In the genomic region with DNA sequence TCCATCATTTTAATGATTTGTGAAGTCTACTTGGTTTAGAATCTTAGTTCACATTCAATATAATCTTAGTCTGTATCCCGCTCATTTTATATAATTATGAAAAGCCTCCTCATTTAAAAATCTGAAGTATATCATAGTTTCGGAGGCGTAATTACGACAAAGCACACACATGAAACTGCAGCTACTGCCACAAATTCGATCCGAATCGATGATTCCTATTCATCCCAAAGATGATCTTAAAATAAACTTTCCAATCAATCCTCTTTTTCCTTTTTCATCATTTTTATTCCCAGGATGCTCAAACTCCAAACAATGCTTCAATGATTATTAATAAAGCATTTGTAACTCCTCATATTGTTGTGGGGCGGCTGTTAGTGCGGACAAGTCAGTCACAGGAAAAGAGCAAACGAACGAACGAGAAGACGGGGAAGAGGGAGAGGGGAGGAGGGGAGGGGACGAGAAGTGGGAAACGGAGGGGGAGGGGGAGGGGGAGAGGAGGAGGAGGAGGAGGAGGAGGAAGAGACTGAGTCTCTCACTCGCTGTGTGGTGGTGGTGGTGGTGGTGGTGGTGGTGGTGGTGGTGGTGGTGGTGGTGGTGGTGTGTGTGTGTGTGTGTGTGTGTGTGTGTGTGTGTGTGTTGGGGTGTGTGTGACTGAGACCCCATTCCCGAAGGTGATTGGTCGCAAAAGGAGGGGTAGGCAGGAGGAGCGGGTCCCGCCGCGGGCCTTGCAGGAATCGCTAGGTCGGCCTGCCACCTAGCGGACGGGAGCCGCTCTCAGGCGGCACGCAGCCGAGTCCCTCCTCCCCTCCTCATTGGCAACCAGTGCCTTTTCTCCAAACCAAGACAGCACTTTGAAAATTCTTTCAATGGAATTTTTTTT, we compare ENCODE assay signal across 8 mouse cellular contexts. TPM values are rescaled to one million over a fixed set of nuclear protein-coding genes. Genes with fewer than 3 reads are reported as not detected.
DNase-seq lines count a peak whose midpoint lies in the region; ATAC-seq and TF ChIP-seq lines count a peak whose summit lies in the region.

No protein-coding gene starts in this region.

- H3K4me2 ChIP-seq in hindbrain, postnatal 0 days (ENCODE audit: low read depth, low read length), result peak overlapping the region; percentile 87

- H3K4me1 ChIP-seq in hindbrain, postnatal 0 days (ENCODE audit: insufficient read depth, low read length), result no peaks in the 10 kb centered on the region
- peaks cover 52% of the 10 kb centered on the region for H3K4me1 ChIP-seq in megakaryocyte, embryonic 14.5 days

- WGBS in hindbrain, postnatal 0 days, result 1% methylated on average over 28 of the region's 30 CpGs

- H3K36me3 ChIP-seq in hindbrain, postnatal 0 days (ENCODE audit: insufficient read depth, low read length), result no peaks in the 10 kb centered on the region
- no peaks in the 10 kb centered on the region for H3K36me3 ChIP-seq in megakaryocyte, embryonic 14.5 days (replicated peaks; ENCODE audit: low read length)

- peak; percentile 85 to 94 for DNase-seq in cerebellum, postnatal 4 days (ENCODE audit: low spot score in 2 of 2)
- peak; percentile 52 to 79 for DNase-seq in gastrocnemius, adult 8-10 months (ENCODE audit: low spot score in 2 of 2)
- peak; percentile 97 for DNase-seq in hindbrain, postnatal 0 days (ENCODE audit: low spot score)
- peak; percentile 76 to 94 for DNase-seq in left cerebral cortex, adult 9 months (ENCODE audit: low spot score in 2 of 2)
- peak; percentile 93 for DNase-seq in right cerebral cortex, postnatal 4 days

- H3K27me3 ChIP-seq in hindbrain, postnatal 0 days (ENCODE audit: insufficient read depth, low read length), result no peaks in the 10 kb centered on the region
- peaks cover 89% of the 10 kb centered on the region for H3K27me3 ChIP-seq in megakaryocyte, embryonic 14.5 days (replicated peaks)

- H3K9me3 ChIP-seq in hindbrain, postnatal 0 days (ENCODE audit: low read length), result no peaks in the 10 kb centered on the region
- H3K9me3 ChIP-seq in megakaryocyte, embryonic 14.5 days, result no peaks in the 10 kb centered on the region

- H3K27ac ChIP-seq in hindbrain, postnatal 0 days, result peak overlapping the region; percentile 93

- H3K4me3 ChIP-seq in hindbrain, postnatal 0 days (ENCODE audit: low read length), result peak overlapping the region; percentile 94
- peak overlapping the region; percentile 85 for H3K4me3 ChIP-seq in megakaryocyte, embryonic 14.5 days (replicated peaks)

- TF ChIP-seq CTCF in hindbrain, postnatal 0 days (IDR thresholded peaks at IDR 0.05; ENCODE audit: low read depth), result peak; percentile 88

- ATAC-seq in activated CD4-positive, CD25-positive, alpha-beta regulatory T cell, adult 4 months, result peak; percentile 59
- peak; percentile 72 for ATAC-seq in hindbrain, postnatal 0 days
- no peak for ATAC-seq in monocyte, adult 5-6 weeks (replicated peaks; ENCODE audit: insufficient number of reproducible peaks, low FRiP score, low TSS enrichment, poor library complexity, severe bottlenecking)

- H3K9ac ChIP-seq in hindbrain, postnatal 0 days (replicated peaks; ENCODE audit: low read length), result peak overlapping the region; percentile 70

RNA-seq across cellular contexts. Expression of a gene that starts 1.7 kb away (rescaled TPM):
- not detected for polyA plus RNA-seq in activated CD4-positive, CD25-positive, alpha-beta regulatory T cell, adult 4 months (2017; shearing (Covaris generic))
- under 1 TPM; 0.15 to 0.36 (median 0.32) TPM for total RNA-seq in gastrocnemius, adult 8-10 months (2022)
- total RNA-seq in hindbrain, postnatal 0 days (2014; rRNA removed), result 220 and 254 TPM in 2 replicates
- 49.8 and 51.2 TPM in 2 replicates for polyA plus RNA-seq in hindbrain, postnatal 0 days (2015; fragmentation: Nextera tagmentation; extraction: Ambion mirVana)
- polyA plus RNA-seq in megakaryocyte, embryonic 14.5 days (2012; ENCODE audit: insufficient read depth, low replicate concordance), result not detected in 2 replicates
- not detected in 3 replicates for total RNA-seq in monocyte, adult 5-6 weeks (2017)

Comparison
In these comparisons a context has a peak if more than half of its experiments do, and no peak if none do; other contexts are left out.
1. RNA of a gene that starts 1.7 kb away (total RNA-seq): 220 to 254 TPM in hindbrain, postnatal 0 days; 0.15 to 0.36 TPM in gastrocnemius, adult 8-10 months and not detected in monocyte, adult 5-6 weeks; every median in the first group is over 100 times any median in the second.
2. Peak in every context shown above with its lines, with median percentiles within 50 percentile points of each other: DNase-seq.